Mouse (Mus musculus) heart, embryonic 15.5 days (tissue): ENCODE results near the gene Kalrn. TPM values are rescaled to one million over a fixed set of nuclear protein-coding genes. Genes with fewer than 3 reads are reported as not detected.
A peak's percentile ranks its signal among the peaks of the same experiment; 100 is the strongest.

Experiments used
- ATAC-seq: fragments of 200-750 bp; cut with Nextera tagmentation; replicated peaks from 2 replicates; pipeline ENCODE4 v1.8.0; 2017; ENCODE audit warnings: low read depth, moderate TSS enrichment; ENCODE audit not compliant: insufficient number of reproducible peaks, insufficient read depth, low FRiP score
- H3K27ac ChIP-seq: fragments of 300-500 bp; sonication (generic); 2 replicates; pipeline ENCODE4 v1.5.1; 2015; ENCODE audit warnings: mild to moderate bottlenecking, inconsistent platforms
- H3K27me3 ChIP-seq: fragments of 300-500 bp; sonication (generic); 2 replicates; pipeline ENCODE4 v1.6.1; 2015; ENCODE audit warnings: inconsistent platforms
- H3K36me3 ChIP-seq: fragments of 300-500 bp; sonication (generic); 2 replicates; pipeline ENCODE4 v1.6.1; 2015; ENCODE audit warnings: mild to moderate bottlenecking, inconsistent platforms
- H3K4me1 ChIP-seq: fragments of 300-500 bp; sonication (generic); replicated peaks from 2 replicates; pipeline ENCODE4 v1.6.1; 2015; ENCODE audit warnings: inconsistent platforms
- H3K4me2 ChIP-seq: fragments of 300-500 bp; sonication (generic); 2 replicates; pipeline ENCODE4 v1.6.1; 2015; ENCODE audit warnings: inconsistent platforms, mild to moderate bottlenecking, moderate library complexity
- H3K4me3 ChIP-seq: fragments of 300-500 bp; sonication (generic); 2 replicates; pipeline ENCODE4 v1.5.1; 2015; ENCODE audit warnings: mild to moderate bottlenecking, inconsistent platforms
- H3K9ac ChIP-seq: fragments of 300-500 bp; sonication (generic); 2 replicates; pipeline ENCODE4 v1.6.1; 2015; ENCODE audit warnings: mild to moderate bottlenecking, inconsistent platforms
- H3K9me3 ChIP-seq: fragments of 300-500 bp; sonication (generic); replicated peaks from 2 replicates; pipeline ENCODE4 v1.6.1; 2016; ENCODE audit warnings: inconsistent platforms
- WGBS: fragments of 180-500 bp; shearing (Covaris S2); methylation state at CpG from one replicate; pipeline ENCODE4 v1.1.7; 2015; ENCODE audit warnings: mixed read lengths; 5-methylcytosine and 5-hydroxymethylcytosine counted together
- polyA plus RNA-seq: library from polyadenylated mRNA; unstranded; fragments of >200 nt; fragmentation: Nextera tagmentation; extraction: Ambion mirVana; gene quantifications from 2 replicates; pipeline ENCODE4 v1.2.1, GENCODE M21; 2015

Kalrn gene
- polyA plus RNA-seq, 1 experiment from 2014 or later, result 32.8 TPM

- no peaks in the 10 kb centered on the region for H3K9me3 ChIP-seq
- H3K4me2 ChIP-seq, result no peak overlapping the region
- ATAC-seq, result peak; percentile 33; the same call in 1 of the 2 replicates
- peaks cover 29% of the 10 kb centered on the region for H3K4me1 ChIP-seq
- H3K36me3 ChIP-seq, result peaks cover 29% of the 10 kb centered on the region
- H3K27me3 ChIP-seq, result no peaks in the 10 kb centered on the region
- H3K4me3 ChIP-seq, result no peak overlapping the region
- no peak overlapping the region for H3K9ac ChIP-seq
- peak overlapping the region; percentile 62 for H3K27ac ChIP-seq
- WGBS, result 29% methylated on average over 2 of the region's 2 CpGs
These were observed 318.7 kb downstream of the Kalrn start for GRCm38 (mm10) chr16:34254646-34255022.

- H3K9ac ChIP-seq, result no peak overlapping the region
- no peaks in the 10 kb centered on the region for H3K9me3 ChIP-seq
- H3K4me2 ChIP-seq, result no peak overlapping the region
- no peaks in the 10 kb centered on the region for H3K27me3 ChIP-seq
- peaks cover 32% of the 10 kb centered on the region for H3K36me3 ChIP-seq
- no peak overlapping the region for H3K4me3 ChIP-seq
- H3K27ac ChIP-seq, result peak overlapping the region; percentile 16; the same call in 1 of the 2 replicates
- peaks cover 27% of the 10 kb centered on the region for H3K4me1 ChIP-seq
- 58% methylated on average over 4 of the region's 4 CpGs for WGBS
- ATAC-seq, result no peak
These were observed 319.2 kb downstream of the Kalrn start for GRCm38 (mm10) chr16:34254002-34254645.

DNA sequence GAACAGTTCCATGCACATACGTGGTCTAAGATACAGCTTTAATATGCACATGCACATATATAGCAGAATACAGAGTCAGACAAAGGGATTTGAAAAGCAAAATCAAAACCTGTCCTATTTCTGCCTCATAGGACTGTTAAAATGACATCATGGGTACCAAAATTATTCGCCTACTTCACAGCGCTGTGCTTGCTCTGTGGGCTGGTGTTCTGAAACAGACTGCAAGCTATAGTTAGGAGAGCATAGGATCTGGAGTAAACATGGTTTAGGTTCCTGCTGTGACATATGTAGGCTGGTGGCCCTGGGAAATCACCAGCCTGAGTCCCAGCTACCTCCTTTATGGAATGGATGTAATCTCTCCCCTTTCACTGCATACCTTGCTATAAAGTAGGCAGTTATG, 320.7 kb downstream of the Kalrn start:
- H3K36me3 ChIP-seq, result peaks cover 39% of the 10 kb centered on the region
- ATAC-seq, result no peak
- H3K4me2 ChIP-seq, result no peak overlapping the region
- WGBS, result 99% methylated on average over 3 of the region's 3 CpGs
- H3K4me1 ChIP-seq, result peaks cover 27% of the 10 kb centered on the region
- no peaks in the 10 kb centered on the region for H3K27me3 ChIP-seq
- no peak overlapping the region for H3K4me3 ChIP-seq
- no peaks in the 10 kb centered on the region for H3K9me3 ChIP-seq
- no peak overlapping the region for H3K27ac ChIP-seq
- no peak overlapping the region for H3K9ac ChIP-seq

GRCm38 (mm10) chr16:34248256-34248655, 325.1 kb downstream of the Kalrn start:
- WGBS, result 58% methylated on average over 4 of the region's 4 CpGs

GRCm38 (mm10) chr16:34241936-34242729, 331.2 kb downstream of the Kalrn start:
- no peaks in the 10 kb centered on the region for H3K27me3 ChIP-seq
- H3K27ac ChIP-seq, result no peak overlapping the region
- H3K9ac ChIP-seq, result no peak overlapping the region
- WGBS, result 85% methylated on average over 16 of the region's 16 CpGs
- H3K4me1 ChIP-seq, result peaks cover 10% of the 10 kb centered on the region
- peaks cover 49% of the 10 kb centered on the region for H3K36me3 ChIP-seq
- no peak overlapping the region for H3K4me2 ChIP-seq
- ATAC-seq, result no peak
- no peak overlapping the region for H3K4me3 ChIP-seq
- no peaks in the 10 kb centered on the region for H3K9me3 ChIP-seq

More at GRCm38 (mm10) chr16:34248256-34248655, 325.1 kb downstream of the Kalrn start:
- Histone ChIP-seq H3K9ac (no peak overlapping the region), H3K9me3 (no peaks in the 10 kb centered on the region), H3K4me3 (no peak overlapping the region), H3K4me2 (no peak overlapping the region), H3K36me3 (peaks cover 63% of the 10 kb centered on the region), H3K4me1 (peaks cover under 1% of the 10 kb centered on the region; the same call in 1 of the 2 replicates), H3K27ac (no peak overlapping the region; the same call in 1 of the 2 replicates), H3K27me3 (no peaks in the 10 kb centered on the region)
- no peak for ATAC-seq

DNA sequence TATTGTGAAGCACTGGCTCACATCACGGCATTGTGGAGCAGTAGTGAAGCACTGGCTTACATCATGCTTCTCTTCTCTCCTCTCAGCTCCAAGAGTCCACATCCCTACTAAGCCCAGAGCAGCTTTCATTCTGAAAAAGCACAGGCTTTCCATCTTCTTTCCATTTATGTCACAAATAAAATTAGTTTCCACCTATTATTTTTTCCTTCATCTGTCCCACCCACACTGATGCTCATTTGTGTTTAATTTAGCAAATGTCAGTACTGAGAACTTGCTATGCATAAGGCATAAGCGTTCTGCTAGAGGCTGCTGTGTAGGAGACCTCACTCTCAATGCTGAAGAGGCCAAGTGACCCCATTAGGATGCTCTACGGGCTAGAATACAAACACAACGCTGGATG, 333.7 kb downstream of the Kalrn start:
- whole genome bisulfite sequencing, result 79% methylated on average over 4 of the region's 4 CpGs
- H3K4me2 ChIP-seq, result no peak overlapping the region
- peaks cover 24% of the 10 kb centered on the region for H3K4me1 ChIP-seq
- H3K27ac ChIP-seq, result no peak overlapping the region
- H3K9me3 ChIP-seq, result no peaks in the 10 kb centered on the region
- no peak overlapping the region for H3K4me3 ChIP-seq
- H3K36me3 ChIP-seq, result peaks cover 40% of the 10 kb centered on the region
- H3K27me3 ChIP-seq, result no peaks in the 10 kb centered on the region
- no peak for ATAC-seq
- no peak overlapping the region for H3K9ac ChIP-seq

DNA sequence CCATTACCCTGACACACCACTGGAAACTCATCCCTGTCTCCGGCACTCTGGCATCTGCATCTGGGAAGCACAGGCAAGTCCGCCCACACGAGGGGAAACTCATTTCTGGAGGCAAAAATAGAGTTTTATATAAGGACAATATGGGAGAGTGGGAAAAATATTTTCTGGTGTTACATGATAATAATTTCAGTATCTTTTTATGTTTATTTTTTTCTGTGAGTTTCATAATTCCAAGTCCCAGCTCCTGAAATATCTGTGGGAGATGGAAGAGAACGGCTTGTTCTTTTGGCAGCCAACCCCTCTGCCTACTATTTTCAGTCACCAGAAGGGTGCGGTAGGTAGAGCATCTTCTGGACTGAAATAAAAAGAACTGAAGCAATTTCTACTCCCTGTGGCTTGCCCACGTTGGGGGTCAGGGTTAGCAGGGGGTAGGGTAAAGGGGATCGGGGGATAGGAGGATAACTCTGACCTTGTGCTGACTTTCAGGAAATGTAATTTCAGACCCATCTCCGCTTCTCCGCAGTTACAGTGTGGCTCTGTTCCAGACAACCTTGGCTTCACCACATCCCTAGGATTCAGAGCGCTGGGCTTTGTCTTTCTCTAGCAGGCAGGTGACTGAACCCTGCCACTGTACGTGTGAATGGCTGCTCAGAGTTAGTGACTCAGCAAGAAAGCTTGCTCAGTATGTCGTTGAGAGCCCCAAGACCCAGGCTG, 336.3 kb downstream of the Kalrn start:
- ATAC-seq, result no peak
- 50% methylated on average over 12 of the region's 12 CpGs for WGBS
- H3K36me3 ChIP-seq, result peaks cover 49% of the 10 kb centered on the region

DNA sequence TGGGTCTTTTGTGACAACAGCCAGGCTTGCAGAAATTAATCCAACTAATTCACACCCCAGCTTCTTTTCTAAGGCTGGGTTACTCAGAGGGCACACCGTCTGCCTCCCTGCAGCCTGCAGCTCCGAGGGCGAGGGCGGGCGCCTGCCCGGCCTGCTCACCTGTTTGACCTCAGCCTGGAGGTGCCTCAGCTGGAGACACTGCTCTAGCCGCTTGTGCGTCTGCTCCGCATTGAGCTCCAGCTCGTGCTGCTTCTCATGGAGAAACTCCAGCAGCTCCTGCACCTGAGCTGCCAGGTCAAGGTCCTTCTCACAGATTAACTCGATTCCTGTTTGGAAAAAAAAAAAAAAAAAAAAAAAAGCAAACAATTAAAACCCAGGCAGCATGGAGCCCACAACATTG, 338.2 kb downstream of the Kalrn start:
- no peak overlapping the region for H3K27ac ChIP-seq
- WGBS, result 75% methylated on average over 11 of the region's 11 CpGs
- no peak for ATAC-seq
- H3K4me1 ChIP-seq, result peaks cover 27% of the 10 kb centered on the region
- no peak overlapping the region for H3K4me3 ChIP-seq
- no peaks in the 10 kb centered on the region for H3K9me3 ChIP-seq
- peaks cover 39% of the 10 kb centered on the region for H3K36me3 ChIP-seq
- no peak overlapping the region for H3K9ac ChIP-seq
- no peak overlapping the region for H3K4me2 ChIP-seq
- no peaks in the 10 kb centered on the region for H3K27me3 ChIP-seq

More for the DNA sequence above, 336.3 kb downstream of the Kalrn start:
- no peaks in the 10 kb centered on the region for H3K9me3 ChIP-seq
- H3K4me1 ChIP-seq, result peaks cover 24% of the 10 kb centered on the region
- H3K9ac ChIP-seq, result no peak overlapping the region
- no peaks in the 10 kb centered on the region for H3K27me3 ChIP-seq
- H3K4me3 ChIP-seq, result no peak overlapping the region
- peak overlapping the region; percentile 49 for H3K27ac ChIP-seq
- no peak overlapping the region for H3K4me2 ChIP-seq

GRCm38 (mm10) chr16:34231952-34232351, 341.4 kb downstream of the Kalrn start:
- Histone ChIP-seq H3K36me3 (peaks cover 30% of the 10 kb centered on the region), H3K9me3 (no peaks in the 10 kb centered on the region), H3K27ac (no peak overlapping the region), H3K4me2 (no peak overlapping the region), H3K27me3 (no peaks in the 10 kb centered on the region), H3K4me3 (no peak overlapping the region), H3K4me1 (peaks cover 33% of the 10 kb centered on the region), H3K9ac (no peak overlapping the region)
- 53% methylated on average over 5 of the region's 5 CpGs for WGBS
- ATAC-seq, result no peak

GRCm38 (mm10) chr16:34231146-34231545, 342.2 kb downstream of the Kalrn start:
- Histone ChIP-seq H3K27ac (no peak overlapping the region), H3K4me2 (no peak overlapping the region), H3K36me3 (peaks cover 30% of the 10 kb centered on the region), H3K27me3 (no peaks in the 10 kb centered on the region), H3K4me3 (no peak overlapping the region), H3K9me3 (no peaks in the 10 kb centered on the region), H3K4me1 (peaks cover 26% of the 10 kb centered on the region), H3K9ac (no peak overlapping the region)
- 20% methylated on average over 2 of the region's 2 CpGs for WGBS
- ATAC-seq, result no peak

DNA sequence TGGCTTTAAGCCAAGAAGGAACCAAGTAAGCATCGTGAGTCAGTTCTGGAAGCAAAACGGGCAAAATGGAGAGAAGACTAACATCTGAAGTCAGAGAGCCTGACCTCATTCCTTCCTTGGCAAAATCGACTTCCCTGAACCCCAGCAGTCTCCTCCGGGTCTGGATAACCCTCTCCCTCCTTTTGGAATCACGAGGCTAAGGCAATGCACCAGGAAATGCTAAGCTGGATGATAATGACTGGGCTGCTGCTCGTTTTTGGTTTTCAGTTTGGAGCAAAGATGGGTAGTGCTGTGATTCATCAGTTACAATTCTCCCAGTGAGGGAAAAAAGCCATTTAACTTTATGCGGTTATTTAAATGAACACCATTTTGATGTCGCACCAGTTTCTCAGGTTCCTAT, 344.0 kb downstream of the Kalrn start:
- no peak overlapping the region for H3K9ac ChIP-seq
- H3K9me3 ChIP-seq, result no peaks in the 10 kb centered on the region
- 53% methylated on average over 8 of the region's 8 CpGs for WGBS
- peak overlapping the region; percentile 86 for H3K27ac ChIP-seq
- H3K27me3 ChIP-seq, result no peaks in the 10 kb centered on the region
- no peak overlapping the region for H3K4me3 ChIP-seq
- no peak for ATAC-seq
- H3K4me2 ChIP-seq, result no peak overlapping the region
- H3K4me1 ChIP-seq, result peaks cover 21% of the 10 kb centered on the region
- H3K36me3 ChIP-seq, result peaks cover 28% of the 10 kb centered on the region
